Mouse (Mus musculus): ENCODE results near the gene Rnaseh2b.

Rnaseh2b gene

GRCm38 (mm10) chr14:62292488-62293339, at the start of gene Rnaseh2b, which contains the start of gene Dleu7:
Rnaseh2b (plus strand) TSS chr14:62292589.
Dleu7 (minus strand) TSS chr14:62293047.
- in situ Hi-C loops (cut with MboI; ENCODE audit: low pct_unique_long_range_greater_than_20kb in 1 of 2, low sequenced_read_pairs in 2 of 2, unreplicated experiment in 1 of 2) = no loop called here

- in situ Hi-C loops (cut with MboI; ENCODE audit: low pct_unique_long_range_greater_than_20kb in 1 of 2, low sequenced_read_pairs in 2 of 2, unreplicated experiment in 1 of 2) = loop anchor here (10.0 to 25.0 kb wide), 2 partner anchors 219 to 669 kb away; partner anchors contain the start of gene Gucy1b2 (in 1 of the 2)
Observed at GRCm38 (mm10) chr14:62243530-62243929, 48.9 kb upstream of the Rnaseh2b start.

- in situ Hi-C loops (cut with MboI; ENCODE audit: low pct_unique_long_range_greater_than_20kb in 1 of 2, low sequenced_read_pairs in 2 of 2, unreplicated experiment in 1 of 2) = loop anchor here (10.0 to 25.0 kb wide), 2 partner anchors 217 to 671 kb away; partner anchors contain the start of gene Gucy1b2 (in 1 of the 2)
Observed at GRCm38 (mm10) chr14:62245557-62245956, 46.8 kb upstream of the Rnaseh2b start.

GRCm38 (mm10) chr14:62248345-62248744, 44.0 kb upstream of the Rnaseh2b start:
- in situ Hi-C loops (cut with MboI; ENCODE audit: low pct_unique_long_range_greater_than_20kb in 1 of 2, low sequenced_read_pairs in 2 of 2, unreplicated experiment in 1 of 2) = loop anchor here (10.0 to 25.0 kb wide), 2 partner anchors 214 to 674 kb away; partner anchors contain the start of gene Gucy1b2 (in 1 of the 2)

GRCm38 (mm10) chr14:62248796-62249195, 43.6 kb upstream of the Rnaseh2b start:
- in situ Hi-C loops (cut with MboI; ENCODE audit: low pct_unique_long_range_greater_than_20kb in 1 of 2, low sequenced_read_pairs in 2 of 2, unreplicated experiment in 1 of 2) = loop anchor here (10.0 to 25.0 kb wide), 2 partner anchors 214 to 674 kb away; partner anchors contain the start of gene Gucy1b2 (in 1 of the 2)

- in situ Hi-C loops (cut with MboI; ENCODE audit: low pct_unique_long_range_greater_than_20kb in 1 of 2, low sequenced_read_pairs in 2 of 2, unreplicated experiment in 1 of 2) = loop anchor here (10.0 to 25.0 kb wide), 2 partner anchors 213 to 674 kb away; partner anchors contain the start of gene Gucy1b2 (in 1 of the 2)
Observed at GRCm38 (mm10) chr14:62249251-62249650, 43.1 kb upstream of the Rnaseh2b start.

GRCm38 (mm10) chr14:62250046-62250445, 42.3 kb upstream of the Rnaseh2b start:
- in situ Hi-C loops (cut with MboI; ENCODE audit: low pct_unique_long_range_greater_than_20kb in 1 of 2, low sequenced_read_pairs in 2 of 2, unreplicated experiment in 1 of 2) = loop anchor here in 1 of 2 experiments (10.0 kb wide), 1 partner anchor 205 kb away; the partner anchor contains the start of gene Gucy1b2

- in situ Hi-C loops (cut with MboI; ENCODE audit: low pct_unique_long_range_greater_than_20kb in 1 of 2, low sequenced_read_pairs in 2 of 2, unreplicated experiment in 1 of 2) = loop anchor here in 1 of 2 experiments (10.0 kb wide), 1 partner anchor 203 kb away; the partner anchor contains the start of gene Gucy1b2
Observed at GRCm38 (mm10) chr14:62251999-62252398, 40.4 kb upstream of the Rnaseh2b start.

GRCm38 (mm10) chr14:62254371-62254770, 38.0 kb upstream of the Rnaseh2b start:
- in situ Hi-C loops (cut with MboI; ENCODE audit: low pct_unique_long_range_greater_than_20kb in 1 of 2, low sequenced_read_pairs in 2 of 2, unreplicated experiment in 1 of 2) = loop anchor here in 1 of 2 experiments (10.0 kb wide), 1 partner anchor 200 kb away; the partner anchor contains the start of gene Gucy1b2

- in situ Hi-C loops (cut with MboI; ENCODE audit: low pct_unique_long_range_greater_than_20kb in 1 of 2, low sequenced_read_pairs in 2 of 2, unreplicated experiment in 1 of 2) = loop anchor here in 1 of 2 experiments (10.0 kb wide), 1 partner anchor 199 kb away; the partner anchor contains the start of gene Gucy1b2
Observed at GRCm38 (mm10) chr14:62256066-62256465, 36.3 kb upstream of the Rnaseh2b start.

- in situ Hi-C loops (cut with MboI; ENCODE audit: low pct_unique_long_range_greater_than_20kb in 1 of 2, low sequenced_read_pairs in 2 of 2, unreplicated experiment in 1 of 2) = loop anchor here in 1 of 2 experiments (10.0 kb wide), 1 partner anchor 197 kb away; the partner anchor contains the start of gene Gucy1b2
Observed at GRCm38 (mm10) chr14:62258125-62258524, 34.3 kb upstream of the Rnaseh2b start.

GRCm38 (mm10) chr14:62258978-62259536, 33.3 kb upstream of the Rnaseh2b start:
- in situ Hi-C loops (cut with MboI; ENCODE audit: low pct_unique_long_range_greater_than_20kb in 1 of 2, low sequenced_read_pairs in 2 of 2, unreplicated experiment in 1 of 2) = loop anchor here in 1 of 2 experiments (10.0 kb wide), 1 partner anchor 196 kb away; the partner anchor contains the start of gene Gucy1b2

GRCm38 (mm10) chr14:62270698-62271396, 21.5 kb upstream of the Rnaseh2b start:
- in situ Hi-C loops (cut with MboI; ENCODE audit: low pct_unique_long_range_greater_than_20kb in 1 of 2, low sequenced_read_pairs in 2 of 2, unreplicated experiment in 1 of 2) = no loop called here

- in situ Hi-C loops (cut with MboI; ENCODE audit: low pct_unique_long_range_greater_than_20kb in 1 of 2, low sequenced_read_pairs in 2 of 2, unreplicated experiment in 1 of 2) = no loop called here
Observed at GRCm38 (mm10) chr14:62273604-62274003, 18.8 kb upstream of the Rnaseh2b start.

GRCm38 (mm10) chr14:62282974-62283373, 9.4 kb upstream of the Rnaseh2b start:
- in situ Hi-C loops (cut with MboI; ENCODE audit: low pct_unique_long_range_greater_than_20kb in 1 of 2, low sequenced_read_pairs in 2 of 2, unreplicated experiment in 1 of 2) = no loop called here

GRCm38 (mm10) chr14:62288731-62289130, 3.7 kb upstream of the Rnaseh2b start:
- in situ Hi-C loops (cut with MboI; ENCODE audit: low pct_unique_long_range_greater_than_20kb in 1 of 2, low sequenced_read_pairs in 2 of 2, unreplicated experiment in 1 of 2) = no loop called here

- in situ Hi-C loops (cut with MboI; ENCODE audit: low pct_unique_long_range_greater_than_20kb in 1 of 2, low sequenced_read_pairs in 2 of 2, unreplicated experiment in 1 of 2) = no loop called here
Observed at GRCm38 (mm10) chr14:62291406-62291987, 892 bp upstream of the Rnaseh2b start.

GRCm38 (mm10) chr14:62292166-62292487, 262 bp upstream of the Rnaseh2b start:
- in situ Hi-C loops (cut with MboI; ENCODE audit: low pct_unique_long_range_greater_than_20kb in 1 of 2, low sequenced_read_pairs in 2 of 2, unreplicated experiment in 1 of 2) = no loop called here

All from mouse embryonic stem cell (cell line).